Mouse (Mus musculus) skeletal muscle tissue, adult 2 months (tissue): ENCODE results near the gene Fpgs.

Experiments used
- DNase-seq: peaks from one replicate; pipeline ENCODE4 v3.0.0-alpha.2; 2012; ENCODE audit warnings: low read depth, low spot score

Fpgs gene

GRCm38 (mm10) chr2:32639632-32640031 lies 64.3 kb downstream of the Fpgs start:
- no peak for DNase-seq

- DNase-seq = no peak
Observed at GRCm38 (mm10) chr2:32637778-32638281, 66.1 kb downstream of the Fpgs start.

GRCm38 (mm10) chr2:32636617-32637016 lies 67.3 kb downstream of the Fpgs start:
- no peak for DNase-seq

GRCm38 (mm10) chr2:32634277-32635105 lies 69.5 kb downstream of the Fpgs start:
- no peak for DNase-seq

GRCm38 (mm10) chr2:32633660-32634059 lies 70.3 kb downstream of the Fpgs start:
- DNase-seq = no peak
